In the genomic region with DNA sequence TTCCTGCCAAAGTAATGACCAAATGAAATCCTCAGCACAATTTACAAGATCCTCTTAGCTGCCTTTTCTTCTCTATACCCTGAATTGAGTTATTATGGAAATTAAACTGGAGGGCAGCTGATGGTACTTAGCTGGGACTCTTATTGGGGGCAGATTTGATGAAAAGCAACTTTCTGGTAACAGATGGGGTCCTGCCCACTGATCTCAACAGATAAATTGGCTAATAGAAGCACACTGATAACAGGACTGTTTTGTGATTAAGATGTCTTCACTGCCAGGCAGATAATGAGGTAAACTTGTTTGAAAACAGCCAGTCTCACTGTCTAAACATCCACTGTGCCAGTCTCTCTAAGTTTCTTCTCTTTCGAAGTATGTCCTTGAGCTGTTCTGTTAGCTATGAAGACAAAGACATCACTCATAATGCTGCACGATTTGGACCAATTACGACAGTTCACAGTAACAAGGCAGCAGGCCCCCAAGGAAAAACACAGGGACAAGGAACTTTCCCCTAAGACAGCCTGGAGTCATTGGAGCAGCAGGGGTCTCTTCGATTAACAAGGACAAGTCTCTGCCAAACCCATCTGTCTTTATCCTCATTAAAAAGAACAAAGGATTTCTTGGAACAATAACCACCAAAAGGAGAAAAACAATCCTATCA, we compare ENCODE assay signal across 14 mouse cellular contexts.
DNase-seq lines count a peak whose midpoint lies in the region; ATAC-seq lines count a peak whose summit lies in the region.
"Had no signal": no experiment of that assay in that cellular context is flagged by ENCODE, and none has a peak within 500 bp of the region (broad histone marks: within the 10 kb centered on the region; RNA-seq: fewer than 3 reads in every experiment).

No protein-coding gene starts in this region.

- 23% methylated on average over 4 of the region's 4 CpGs for WGBS in embryonic facial prominence, embryonic 11.5 days
- 20% methylated on average over 4 of the region's 4 CpGs for WGBS in embryonic facial prominence, embryonic 10.5 days
- WGBS in hindbrain, embryonic 12.5 days: 15% methylated on average over 4 of the region's 4 CpGs
- WGBS in midbrain, embryonic 14.5 days: 3% methylated on average over 4 of the region's 4 CpGs

- H3K27ac ChIP-seq in embryonic facial prominence, embryonic 11.5 days (replicated peaks; ENCODE audit: low read depth, low read length): no peak overlapping the region
- no peak overlapping the region; the same call in 1 of the 2 replicates for H3K27ac ChIP-seq in embryonic facial prominence, embryonic 10.5 days (replicated peaks)
- H3K27ac ChIP-seq in hindbrain, embryonic 12.5 days: peak overlapping the region; percentile 64
- peak overlapping the region; percentile 63 for H3K27ac ChIP-seq in midbrain, embryonic 14.5 days (replicated peaks; ENCODE audit: low read depth, low read length)
- H3K27ac ChIP-seq: limb, embryonic 15.5 days had no signal

- no peaks in the 10 kb centered on the region for H3K27me3 ChIP-seq in embryonic facial prominence, embryonic 11.5 days (ENCODE audit: control insufficient read depth, insufficient read depth, low read length)
- H3K27me3 ChIP-seq in embryonic facial prominence, embryonic 10.5 days (replicated peaks; ENCODE audit: low read depth, poor library complexity, severe bottlenecking): no peaks in the 10 kb centered on the region
- H3K27me3 ChIP-seq in hindbrain, embryonic 12.5 days: no peaks in the 10 kb centered on the region
- no peaks in the 10 kb centered on the region for H3K27me3 ChIP-seq in midbrain, embryonic 14.5 days (ENCODE audit: control insufficient read depth, insufficient read depth, low read length)
- H3K27me3 ChIP-seq: limb, embryonic 15.5 days had no signal

- H3K9ac ChIP-seq in embryonic facial prominence, embryonic 11.5 days (replicated peaks; ENCODE audit: low read length): no peak overlapping the region
- H3K9ac ChIP-seq in hindbrain, embryonic 12.5 days: no peak overlapping the region
- peak overlapping the region; percentile 34; the same call in 1 of the 2 replicates for H3K9ac ChIP-seq in midbrain, embryonic 14.5 days (replicated peaks; ENCODE audit: low read length)
- H3K9ac ChIP-seq: limb, embryonic 15.5 days had no signal

- H3K4me2 ChIP-seq in embryonic facial prominence, embryonic 11.5 days (ENCODE audit: low read depth, low read length): no peak overlapping the region
- H3K4me2 ChIP-seq in hindbrain, embryonic 12.5 days (replicated peaks): no peak overlapping the region
- no peak overlapping the region for H3K4me2 ChIP-seq in midbrain, embryonic 14.5 days (ENCODE audit: low read length)
- H3K4me2 ChIP-seq: limb, embryonic 15.5 days had no signal

- no peaks in the 10 kb centered on the region for H3K4me1 ChIP-seq in embryonic facial prominence, embryonic 11.5 days (ENCODE audit: control insufficient read depth, insufficient read depth, low read length)
- peaks cover 3% of the 10 kb centered on the region; the same call in 1 of the 2 replicates for H3K4me1 ChIP-seq in embryonic facial prominence, embryonic 10.5 days
- H3K4me1 ChIP-seq in hindbrain, embryonic 12.5 days: peaks cover 13% of the 10 kb centered on the region
- peaks cover 13% of the 10 kb centered on the region; the same call in 1 of the 2 replicates for H3K4me1 ChIP-seq in midbrain, embryonic 14.5 days (ENCODE audit: control insufficient read depth, insufficient read depth, low read length)
- H3K4me1 ChIP-seq: limb, embryonic 15.5 days had no signal

- peaks cover 4% of the 10 kb centered on the region; the same call in 1 of the 2 replicates for H3K36me3 ChIP-seq in embryonic facial prominence, embryonic 11.5 days (replicated peaks; ENCODE audit: control insufficient read depth, insufficient read depth, low read depth, low read length)
- H3K36me3 ChIP-seq in embryonic facial prominence, embryonic 10.5 days (replicated peaks): peaks cover 82% of the 10 kb centered on the region
- peaks cover 45% of the 10 kb centered on the region for H3K36me3 ChIP-seq in hindbrain, embryonic 12.5 days
- H3K36me3 ChIP-seq in midbrain, embryonic 14.5 days (ENCODE audit: control insufficient read depth, insufficient read depth, low read length): peaks cover 33% of the 10 kb centered on the region

- peak; percentile 2 for DNase-seq in embryonic facial prominence, embryonic 11.5 days (ENCODE audit: low spot score)
- DNase-seq in embryonic facial prominence, embryonic 10.5 days (ENCODE audit: low spot score): no peak
- peak; percentile 47 for DNase-seq in embryo, embryonic 10.5 days (ENCODE audit: low spot score)
- peak; percentile 75 for DNase-seq in midbrain, embryonic 14.5 days
- no peak for DNase-seq in gastrocnemius, postnatal 10 days
- DNase-seq in cerebellum, adult 8-10 months: no peak
- no peak for DNase-seq in adrenal gland, postnatal 25 days
- DNase-seq: cerebellum, postnatal 25 days; heart, postnatal 36 days; kidney, adult 2 months; lung, adult 18-20 months; thymus, postnatal 4 days had no signal

- ATAC-seq in embryonic facial prominence, embryonic 11.5 days (replicated peaks; ENCODE audit: insufficient number of reproducible peaks, low FRiP score, low TSS enrichment, low read depth): no peak
- ATAC-seq in hindbrain, embryonic 12.5 days (ENCODE audit: low FRiP score): peak; percentile 76
- peak; percentile 60; the same call in 1 of the 2 replicates for ATAC-seq in midbrain, embryonic 14.5 days (ENCODE audit: low FRiP score, low TSS enrichment)

- H3K4me3 ChIP-seq in embryonic facial prominence, embryonic 11.5 days (ENCODE audit: low read depth, low read length): no peak overlapping the region
- H3K4me3 ChIP-seq in embryonic facial prominence, embryonic 10.5 days: no peak overlapping the region
- no peak overlapping the region for H3K4me3 ChIP-seq in hindbrain, embryonic 12.5 days
- no peak overlapping the region for H3K4me3 ChIP-seq in midbrain, embryonic 14.5 days (replicated peaks; ENCODE audit: low read depth, low read length)
- H3K4me3 ChIP-seq: limb, embryonic 15.5 days had no signal

- no peaks in the 10 kb centered on the region for H3K9me3 ChIP-seq in embryonic facial prominence, embryonic 11.5 days (replicated peaks; ENCODE audit: control insufficient read depth, low read length)
- no peaks in the 10 kb centered on the region for H3K9me3 ChIP-seq in embryonic facial prominence, embryonic 10.5 days
- H3K9me3 ChIP-seq in hindbrain, embryonic 12.5 days (replicated peaks): no peaks in the 10 kb centered on the region
- H3K9me3 ChIP-seq in midbrain, embryonic 14.5 days (ENCODE audit: control insufficient read depth, low read length): no peaks in the 10 kb centered on the region
- H3K9me3 ChIP-seq: limb, embryonic 15.5 days had no signal

Comparison
In these comparisons a context has a peak if more than half of its experiments do, and no peak if none do; other contexts are left out.
1. DNase-seq: peak in embryonic facial prominence, embryonic 11.5 days (single experiment), embryo, embryonic 10.5 days (single experiment) and midbrain, embryonic 14.5 days (single experiment); none in embryonic facial prominence, embryonic 10.5 days (single experiment), gastrocnemius, postnatal 10 days (single experiment), cerebellum, adult 8-10 months (single experiment) and adrenal gland, postnatal 25 days (single experiment).
2. H3K27ac ChIP-seq: peak in hindbrain, embryonic 12.5 days (single experiment) and midbrain, embryonic 14.5 days (single experiment); none in embryonic facial prominence, embryonic 11.5 days (single experiment) and embryonic facial prominence, embryonic 10.5 days (single experiment).